Mouse (Mus musculus): ENCODE results near the gene Pf4.

DNA sequence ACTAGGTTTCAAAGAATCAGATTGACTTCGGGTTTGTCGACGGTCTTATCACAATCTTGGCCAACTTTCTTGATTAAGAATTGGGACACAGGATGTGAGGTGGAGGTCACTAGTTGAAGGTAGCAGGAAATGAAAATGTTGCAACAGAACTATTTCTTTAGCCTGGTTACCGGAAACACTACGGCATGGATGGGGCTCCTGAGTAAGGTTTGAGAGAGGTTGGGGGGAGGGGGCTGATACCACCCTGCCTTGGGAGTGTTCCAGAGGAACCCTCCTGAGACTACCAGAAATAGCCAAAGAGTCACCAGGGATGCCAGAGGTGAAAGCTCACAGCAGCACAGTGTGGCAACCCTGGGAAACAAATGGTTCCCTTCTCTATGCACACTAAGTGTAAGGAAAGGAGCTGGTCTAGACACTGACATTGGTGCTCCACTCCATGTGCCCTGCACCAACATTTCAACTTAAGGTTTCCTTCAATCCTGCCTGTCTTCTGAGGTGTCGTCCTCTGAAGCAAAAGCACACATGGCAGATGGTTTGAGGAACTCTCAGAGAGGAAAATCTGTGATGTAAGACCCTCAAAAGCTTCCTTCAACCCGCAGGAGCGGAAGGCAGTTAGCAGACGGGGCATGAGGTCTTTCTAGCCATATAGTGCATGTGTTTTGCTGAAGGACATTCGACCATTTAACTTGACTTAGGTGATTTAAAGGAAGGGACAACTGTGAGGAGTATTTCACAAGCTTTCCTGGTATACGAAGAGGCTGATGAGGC, 17.3 kb downstream of the Pf4 start:
- TF ChIP-seq CTCF (conservative IDR thresholded peaks at IDR 0.05; ENCODE audit: insufficient read depth, insufficient read length, low read depth, low read length) (no peak), POLR2A (IDR thresholded peaks at IDR 0.05; ENCODE audit: low read depth, low read length) (no peak)

Data from kidney, adult 2 months (tissue).